Mouse (Mus musculus) stomach, postnatal 0 days (tissue): ENCODE measurements around the gene Slc35b2. TPM values are rescaled to one million over a fixed set of nuclear protein-coding genes. Genes with fewer than 3 reads are reported as not detected.

Experiments
- ATAC-seq: fragments of 200-750 bp; cut with Nextera tagmentation; 2 replicates; pipeline ENCODE4 v1.8.0; 2017; ENCODE audit not compliant: low FRiP score, low TSS enrichment
- DNase-seq: peaks from one replicate; pipeline ENCODE4 v3.0.0-alpha.2; 2016; ENCODE audit warnings: low spot score
- H3K27ac ChIP-seq: fragments of 300-500 bp; sonication (generic); replicated peaks from 2 replicates; pipeline ENCODE4 v1.5.1; 2014; ENCODE audit warnings: mild to moderate bottlenecking, control low read depth
- H3K27me3 ChIP-seq: fragments of 300-500 bp; sonication (generic); 2 replicates; pipeline ENCODE4 v1.6.1; 2014; ENCODE audit warnings: low read length; ENCODE audit not compliant: control insufficient read depth, insufficient read depth
- H3K36me3 ChIP-seq: fragments of 300-500 bp; sonication (generic); 2 replicates; pipeline ENCODE4 v1.6.1; 2014; ENCODE audit warnings: low read length, mixed read lengths; ENCODE audit not compliant: control insufficient read depth, insufficient read depth
- H3K4me1 ChIP-seq: fragments of 300-500 bp; sonication (generic); replicated peaks from 2 replicates; pipeline ENCODE4 v1.6.1; 2014; ENCODE audit warnings: antibody characterized with exemption; ENCODE audit not compliant: control insufficient read depth, insufficient read depth
- H3K4me2 ChIP-seq: fragments of 300-500 bp; sonication (generic); replicated peaks from 2 replicates; pipeline ENCODE4 v1.6.1; 2014; ENCODE audit warnings: low read depth, mild to moderate bottlenecking, control low read depth, moderate library complexity
- H3K4me3 ChIP-seq: fragments of 300-500 bp; sonication (generic); 2 replicates; pipeline ENCODE4 v1.5.1; 2014; ENCODE audit warnings: low read depth, low read length, control low read depth
- H3K9ac ChIP-seq: fragments of 300-500 bp; sonication (generic); 2 replicates; pipeline ENCODE4 v1.6.1; 2014; ENCODE audit warnings: mild to moderate bottlenecking, low read length, control low read depth, mixed read lengths
- H3K9me3 ChIP-seq: fragments of 300-500 bp; sonication (generic); 2 replicates; pipeline ENCODE4 v1.6.1; 2016; ENCODE audit warnings: low read length; ENCODE audit not compliant: control insufficient read depth
- CTCF ChIP-seq: IDR thresholded peaks from 2 replicates; pipeline ENCODE4 v1.5.1; 2016; ENCODE audit warnings: antibody characterized with exemption, low read depth, mild to moderate bottlenecking, moderate library complexity
- EP300 ChIP-seq: optimal IDR thresholded peaks from 2 replicates; pipeline ENCODE3; 2016; ENCODE audit warnings: antibody characterized with exemption
- WGBS: fragments of 180-500 bp; shearing (Covaris S2); extraction: QIAGEN DNeasy Blood & Tissue Kit; methylation state at CpG from one replicate; pipeline ENCODE4 v1.1.7; 2014; 5-methylcytosine and 5-hydroxymethylcytosine counted together
- polyA plus RNA-seq: library from polyadenylated mRNA; unstranded; fragments of >200 nt; fragmentation: Nextera tagmentation; extraction: Ambion mirVana; gene quantifications from 2 replicates; pipeline ENCODE4 v1.2.1, GENCODE M21; 2015

Slc35b2 gene
- polyA plus RNA-seq, 1 experiment from 2014 or later = 72.7 TPM

DNA sequence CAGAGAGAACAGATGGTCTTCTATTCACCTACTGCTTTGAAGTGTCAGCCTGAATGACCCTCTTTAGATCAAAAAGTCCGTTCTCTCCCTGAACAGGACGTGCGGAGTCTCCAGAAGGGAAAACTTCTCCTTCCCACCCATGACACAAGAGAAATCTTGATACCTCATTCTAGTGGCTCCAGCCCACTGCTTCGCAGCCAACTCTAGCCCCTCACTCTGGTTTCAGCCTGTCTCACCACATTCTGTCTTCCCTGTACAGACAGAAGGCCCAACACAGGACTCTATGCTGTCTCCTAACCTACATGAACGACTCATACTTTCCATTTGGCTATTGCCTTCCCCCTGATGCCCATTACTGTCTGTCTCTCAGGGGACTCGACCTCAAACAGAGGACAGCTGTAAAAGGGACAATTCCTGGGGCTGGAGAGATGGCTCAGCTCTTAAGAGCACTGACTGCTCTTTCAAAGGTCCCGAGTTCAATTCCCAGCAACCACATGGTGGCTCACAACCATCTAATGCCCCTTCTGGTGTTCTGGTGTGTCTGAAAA, 12.4 kb upstream of the Slc35b2 start:
- no peak for TF ChIP-seq EP300
- TF ChIP-seq CTCF = no peak
- Histone ChIP-seq H3K27me3 (no peaks in the 10 kb centered on the region; the same call in 1 of the 2 replicates), H3K4me3 (no peak overlapping the region), H3K9me3 (no peaks in the 10 kb centered on the region), H3K9ac (no peak overlapping the region), H3K36me3 (no peaks in the 10 kb centered on the region), H3K27ac (no peak overlapping the region), H3K4me1 (peaks cover 3% of the 10 kb centered on the region; the same call in 1 of the 2 replicates), H3K4me2 (no peak overlapping the region)
- 62% methylated on average over 7 of the region's 7 CpGs for WGBS
- ATAC-seq = no peak
- DNase-seq = no peak

- H3K4me2 ChIP-seq = no peak overlapping the region
- no peak for TF ChIP-seq EP300
- peak; percentile 94 for TF ChIP-seq CTCF
- DNase-seq (peak; percentile 82), ATAC-seq (peak; percentile 62)
- H3K9me3 ChIP-seq = no peaks in the 10 kb centered on the region
- H3K4me1 ChIP-seq = peaks cover 3% of the 10 kb centered on the region; the same call in 1 of the 2 replicates
- no peak overlapping the region for H3K27ac ChIP-seq
- H3K27me3 ChIP-seq = no peaks in the 10 kb centered on the region; the same call in 1 of the 2 replicates
- H3K36me3 ChIP-seq = no peaks in the 10 kb centered on the region
- no peak overlapping the region for H3K9ac ChIP-seq
- H3K4me3 ChIP-seq = no peak overlapping the region
- WGBS = 6% methylated on average over 8 of the region's 8 CpGs
These were observed 11.7 kb upstream of the Slc35b2 start for GRCm38 (mm10) chr17:45551816-45552451.

- Histone ChIP-seq H3K4me1 (peaks cover 3% of the 10 kb centered on the region; the same call in 1 of the 2 replicates), H3K4me2 (no peak overlapping the region), H3K36me3 (no peaks in the 10 kb centered on the region), H3K9me3 (no peaks in the 10 kb centered on the region), H3K4me3 (no peak overlapping the region), H3K27me3 (no peaks in the 10 kb centered on the region; the same call in 1 of the 2 replicates), H3K27ac (no peak overlapping the region), H3K9ac (no peak overlapping the region)
- ATAC-seq (no peak), DNase-seq (no peak)
- TF ChIP-seq EP300 = no peak
- no peak for TF ChIP-seq CTCF
- WGBS = 79% methylated on average over 3 of the region's 3 CpGs
These were observed 10.6 kb upstream of the Slc35b2 start for GRCm38 (mm10) chr17:45553065-45553464.

GRCm38 (mm10) chr17:45554420-45554819, 9.3 kb upstream of the Slc35b2 start:
- H3K27ac ChIP-seq = no peak overlapping the region
- DNase-seq = no peak
- H3K4me1 ChIP-seq = peaks cover 3% of the 10 kb centered on the region; the same call in 1 of the 2 replicates
- TF ChIP-seq EP300 (no peak), CTCF (no peak)
- no peaks in the 10 kb centered on the region for H3K9me3 ChIP-seq
- H3K4me3 ChIP-seq = no peak overlapping the region
- no peak overlapping the region for H3K4me2 ChIP-seq
- 58% methylated on average over 1 of the region's 1 CpGs for WGBS
- no peaks in the 10 kb centered on the region for H3K36me3 ChIP-seq
- ATAC-seq = no peak
- H3K27me3 ChIP-seq = no peaks in the 10 kb centered on the region; the same call in 1 of the 2 replicates
- no peak overlapping the region for H3K9ac ChIP-seq

DNA sequence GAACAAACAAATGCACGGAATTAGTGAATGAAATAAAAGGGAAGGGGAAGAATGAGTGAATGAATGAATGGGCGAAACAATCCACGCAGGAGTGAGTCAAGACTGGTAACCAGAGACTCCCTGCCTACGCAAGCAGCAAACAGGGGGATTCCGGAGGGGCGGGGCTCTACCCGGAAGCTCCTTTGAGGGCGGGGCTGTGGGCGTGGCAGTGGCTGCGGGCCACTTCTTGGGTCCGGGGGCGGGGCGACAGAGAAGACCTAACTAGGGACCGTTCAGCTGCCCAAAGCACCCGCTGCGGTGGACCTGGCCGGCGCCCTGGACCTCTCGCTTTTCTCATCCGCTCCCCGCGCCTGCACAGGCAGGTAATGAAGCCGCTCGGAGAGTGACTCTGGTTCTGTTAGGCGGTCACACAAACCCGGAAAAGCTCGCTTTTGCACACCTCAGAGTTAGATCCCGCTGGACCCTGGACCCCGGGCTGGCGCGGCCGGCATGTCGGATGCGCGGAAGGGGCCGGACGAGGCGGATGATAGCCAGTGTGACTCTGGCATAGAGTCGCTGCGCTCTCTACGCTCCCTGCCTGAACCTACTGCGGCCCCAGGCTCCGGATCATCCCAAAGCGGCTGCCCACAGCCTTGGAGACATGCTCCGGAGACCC, 8.1 kb upstream of the Slc35b2 start, which contains the start of gene Nfkbie:
Nfkbie (plus strand) TSS at position 252 of the 655 bp plus-strand sequence.
- WGBS = under 1% methylated on average over 39 of the region's 45 CpGs
- TF ChIP-seq EP300 (no peak), CTCF (no peak)
- Histone ChIP-seq H3K27ac (no peak within 1 kb of the TSS), H3K9ac (peak within 1 kb of the TSS; percentile 68), H3K36me3 (no peaks in the 10 kb centered on the region), H3K9me3 (no peaks in the 10 kb centered on the region), H3K4me1 (peaks cover 3% of the 10 kb centered on the region; the same call in 1 of the 2 replicates), H3K27me3 (no peaks in the 10 kb centered on the region), H3K4me2 (peak within 1 kb of the TSS; percentile 73), H3K4me3 (peak within 1 kb of the TSS; percentile 58)
- peak; percentile 82 for ATAC-seq
- DNase-seq = peak; percentile 96
